Mouse (Mus musculus) G1E (cell line): Measurements from ENCODE around the gene Psg19. TPM values are rescaled to one million over a fixed set of nuclear protein-coding genes. Genes with fewer than 3 reads are reported as not detected.
A peak's percentile ranks its signal among the peaks of the same experiment; 100 is the strongest.
"Not testable (repeated sequence)": the region's sequence is repeated elsewhere in the genome, so short reads cannot be mapped to it uniquely, and the experiment has no call there.

ENCODE experiments used
- ATAC-seq: 2 replicates; pipeline ENCODE4 v1.8.0; 2016; ENCODE audit warnings: mild to moderate bottlenecking; ENCODE audit not compliant: insufficient number of reproducible peaks, poor library complexity, low FRiP score, severe bottlenecking; ENCODE audit errors: extremely low read depth
- DNase-seq: peaks from one replicate; pipeline ENCODE4 v3.0.0; 2012; ENCODE audit warnings: low spot score
- H3K27me3 ChIP-seq: 2 replicates; pipeline ENCODE4 v1.6.1; 2012; ENCODE audit warnings: mild to moderate bottlenecking, low read length, inconsistent platforms; ENCODE audit not compliant: insufficient read depth
- H3K36me3 ChIP-seq: replicated peaks from 2 replicates; pipeline ENCODE3; 2012; ENCODE audit warnings: mild to moderate bottlenecking, inconsistent platforms
- H3K4me1 ChIP-seq: 2 replicates; pipeline ENCODE4 v1.6.1; 2012; ENCODE audit warnings: low read depth, low read length, inconsistent platforms, mixed read lengths; ENCODE audit not compliant: insufficient read depth
- H3K4me3 ChIP-seq: 2 replicates; pipeline ENCODE4 v1.5.1; 2012; ENCODE audit warnings: low read depth, mild to moderate bottlenecking, inconsistent platforms, low read length, moderate library complexity, mixed read lengths
- H3K9me3 ChIP-seq: replicated peaks from 2 replicates; pipeline ENCODE4 v1.6.1; 2012; ENCODE audit warnings: inconsistent platforms
- CTCF ChIP-seq: IDR thresholded peaks from 2 replicates; pipeline ENCODE4 v1.5.1; 2012; ENCODE audit warnings: low read depth, low read length, inconsistent platforms, mixed read lengths
- GATA1 ChIP-seq: IDR thresholded peaks from 2 replicates; pipeline ENCODE4 v1.6.1; 2012; ENCODE audit warnings: borderline replicate concordance, low read length, inconsistent platforms, mixed read lengths
- GATA2 ChIP-seq: IDR thresholded peaks from 2 replicates; pipeline ENCODE4 v1.6.1; 2012; ENCODE audit warnings: low read depth, low read length, inconsistent platforms, borderline replicate concordance
- POLR2AphosphoS5 ChIP-seq: IDR thresholded peaks from 2 replicates; pipeline ENCODE4 v1.6.1; 2012; ENCODE audit warnings: low read depth, low read length, inconsistent platforms; ENCODE audit not compliant: insufficient replicate concordance
- TAL1 ChIP-seq: conservative IDR thresholded peaks from 2 replicates; pipeline ENCODE4 v1.6.1; 2012; ENCODE audit warnings: low read depth, low read length, inconsistent platforms, mixed read lengths
- polyA plus RNA-seq: library from polyadenylated mRNA; stranded (reverse); fragments of >175 nt; gene quantifications from 2 replicates; pipeline ENCODE4 v1.2.3, GENCODE M21; 2012
- total RNA-seq, 2 experiments: library from RNA; stranded (forward) in 1 of 2; stranded (reverse) in 1 of 2; fragments of 200-1000 nt in 1 of 2; fragments of >200 nt in 1 of 2; fragmentation: Nextera tagmentation in 1 of 2; gene quantifications; 2 replicates each; pipeline ENCODE4 v1.2.3; 2014 to 2017

The Psg19 gene
- total and polyA plus RNA-seq, 3 experiments: 0.11 TPM; not detected in 2

DNA sequence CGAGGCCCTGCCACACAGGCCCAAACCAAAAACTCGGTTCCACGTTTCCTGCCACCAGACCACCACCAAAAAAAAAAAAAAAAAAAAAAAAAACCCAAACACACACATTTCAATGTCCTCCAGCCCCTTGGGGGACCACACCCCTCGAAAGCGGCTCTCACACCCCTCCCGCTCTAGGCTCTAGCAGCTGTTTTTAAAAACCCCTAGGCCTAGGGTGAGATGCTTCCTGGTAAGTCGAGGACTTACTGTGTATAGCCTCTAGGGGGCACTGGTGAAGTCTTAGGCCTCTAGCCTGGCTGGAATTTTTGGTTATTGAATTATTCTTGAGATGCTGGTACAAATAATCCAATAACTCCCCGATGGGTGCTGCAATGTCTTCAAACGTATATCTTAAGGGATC, 30.3 kb upstream of the Psg19 start:
- TF ChIP-seq GATA2 (no peak), POLR2AphosphoS5 (no peak)
- Histone ChIP-seq H3K9me3 (no peaks in the 10 kb centered on the region), H3K4me3 (no peak overlapping the region), H3K27me3 (no peaks in the 10 kb centered on the region; the same call in 1 of the 2 replicates), H3K4me1 (no peaks in the 10 kb centered on the region), H3K36me3 (no peaks in the 10 kb centered on the region)
- no peak for DNase-seq
- no peak for ATAC-seq

GRCm38 (mm10) chr7:18827792-18828546, 29.6 kb upstream of the Psg19 start:
- H3K27me3 ChIP-seq: no peaks in the 10 kb centered on the region; the same call in 1 of the 2 replicates
- DNase-seq (no peak), ATAC-seq (no peak)
- no peaks in the 10 kb centered on the region for H3K36me3 ChIP-seq
- H3K9me3 ChIP-seq: no peaks in the 10 kb centered on the region
- TF ChIP-seq TAL1 (no peak), GATA1 (no peak), POLR2AphosphoS5 (no peak), GATA2 (no peak), CTCF (no peak)
- no peaks in the 10 kb centered on the region for H3K4me1 ChIP-seq
- no peak overlapping the region for H3K4me3 ChIP-seq

DNA sequence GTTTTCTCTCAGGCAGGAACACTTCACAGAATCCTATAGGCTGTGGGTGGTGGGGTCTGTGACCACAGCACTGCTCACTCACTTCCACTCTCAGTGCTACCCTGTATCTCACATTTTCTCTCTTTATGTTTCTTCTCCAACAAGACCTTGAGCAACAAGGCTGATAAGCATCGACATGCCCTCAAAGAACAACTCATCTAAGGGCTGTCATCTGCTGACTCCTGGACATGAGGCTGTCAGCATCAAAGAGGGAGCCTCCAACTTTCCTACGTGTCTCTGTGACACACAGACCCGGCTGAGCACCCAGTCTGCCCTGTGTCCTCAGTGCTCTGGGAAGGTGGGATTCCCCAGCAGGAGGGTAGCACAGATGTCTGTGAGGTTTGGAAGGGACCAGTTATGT, 23.2 kb upstream of the Psg19 start, which contains the start of gene Psg17:
Gene Psg17 (minus strand): TSS at position 101 of the 400 bp plus-strand sequence.
- no peak for ATAC-seq

GRCm38 (mm10) chr7:18818301-18818700, 20.0 kb upstream of the Psg19 start:
- TF ChIP-seq GATA1: no peak
- TF ChIP-seq CTCF: no peak
- TF ChIP-seq GATA2: no peak
- TF ChIP-seq TAL1: no peak
- TF ChIP-seq POLR2AphosphoS5: no peak
- no peaks in the 10 kb centered on the region for H3K4me1 ChIP-seq
- H3K9me3 ChIP-seq: no peaks in the 10 kb centered on the region
- DNase-seq: no peak
- ATAC-seq: no peak
- H3K4me3 ChIP-seq: no peak overlapping the region
- no peaks in the 10 kb centered on the region for H3K36me3 ChIP-seq
- H3K27me3 ChIP-seq: no peaks in the 10 kb centered on the region

More for the DNA sequence above, 23.2 kb upstream of the Psg19 start, which contains the start of gene Psg17:
- Histone ChIP-seq H3K9me3 (no peaks in the 10 kb centered on the region), H3K4me1 (no peaks in the 10 kb centered on the region), H3K27me3 (no peaks in the 10 kb centered on the region), H3K4me3 (no peak within 1 kb of the TSS), H3K36me3 (no peaks in the 10 kb centered on the region)
- DNase-seq: no peak
- TF ChIP-seq GATA2: no peak
- TF ChIP-seq CTCF: no peak
- no peak for TF ChIP-seq GATA1
- TF ChIP-seq TAL1: no peak
- TF ChIP-seq POLR2AphosphoS5: no peak

- ATAC-seq (no peak), DNase-seq (no peak)
- Histone ChIP-seq H3K27me3 (no peaks in the 10 kb centered on the region), H3K4me1 (no peaks in the 10 kb centered on the region), H3K36me3 (no peaks in the 10 kb centered on the region), H3K4me3 (no peak overlapping the region), H3K9me3 (no peaks in the 10 kb centered on the region)
- TF ChIP-seq GATA1 (no peak), TAL1 (no peak), CTCF (no peak), POLR2AphosphoS5 (no peak), GATA2 (no peak)
These were observed 5.2 kb upstream of the Psg19 start for GRCm38 (mm10) chr7:18803526-18803925.

- no peaks in the 10 kb centered on the region for H3K4me1 ChIP-seq
- no peaks in the 10 kb centered on the region for H3K36me3 ChIP-seq
- no peaks in the 10 kb centered on the region for H3K27me3 ChIP-seq
- ATAC-seq (no peak), DNase-seq (no peak)
- TF ChIP-seq CTCF: peak; percentile 30; the same call in 1 of the 2 replicates
- no peak for TF ChIP-seq POLR2AphosphoS5
- no peak for TF ChIP-seq GATA1
- H3K4me3 ChIP-seq: no peak overlapping the region
- no peaks in the 10 kb centered on the region for H3K9me3 ChIP-seq
These were observed 809 bp upstream of the Psg19 start for GRCm38 (mm10) chr7:18799129-18799528.

GRCm38 (mm10) chr7:18790671-18791070, 7.6 kb downstream of the Psg19 start:
- DNase-seq, H3K27me3 ChIP-seq, H3K4me1 ChIP-seq, H3K9me3 ChIP-seq, H3K36me3 ChIP-seq, ATAC-seq, H3K4me3 ChIP-seq: not testable (repeated sequence)

DNA sequence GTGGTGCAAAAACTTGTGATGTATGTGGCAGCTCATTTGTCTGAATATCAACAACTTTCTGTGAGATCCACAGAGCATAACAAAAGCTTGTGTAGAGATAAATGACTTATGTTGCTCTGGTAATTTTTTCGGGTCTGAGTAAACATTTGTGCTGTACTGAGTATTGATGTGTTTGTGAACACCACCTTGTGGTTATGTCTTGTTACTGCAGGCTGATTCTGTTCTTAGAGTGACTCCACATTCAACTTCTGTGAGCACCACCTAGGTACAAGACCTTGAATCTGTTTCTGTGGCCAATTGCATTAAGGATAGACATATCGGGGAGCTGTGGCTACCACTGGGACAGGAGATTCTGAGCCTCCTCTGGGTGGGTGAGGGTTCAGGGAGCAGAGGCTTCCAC, 17.0 kb downstream of the Psg19 start:
- not testable (repeated sequence) for H3K36me3 ChIP-seq, H3K4me1 ChIP-seq, ATAC-seq, H3K4me3 ChIP-seq, DNase-seq, H3K9me3 ChIP-seq, H3K27me3 ChIP-seq
